Mouse (Mus musculus) leukemia stem cell, adult 10-12 weeks (primary cell): ENCODE measurements around the gene Wasf1. TPM values are rescaled to one million over a fixed set of nuclear protein-coding genes. Genes with fewer than 3 reads are reported as not detected.

Source experiments
- polyA plus RNA-seq: library from polyadenylated mRNA; stranded (reverse); fragments of >175 nt; gene quantifications from 2 replicates; pipeline ENCODE4 v1.2.3, GENCODE M21; 2012; ENCODE audit warnings: low replicate concordance

Wasf1 gene
- polyA plus RNA-seq: 0.18 and 0.55 TPM in 2 replicates

DNA sequence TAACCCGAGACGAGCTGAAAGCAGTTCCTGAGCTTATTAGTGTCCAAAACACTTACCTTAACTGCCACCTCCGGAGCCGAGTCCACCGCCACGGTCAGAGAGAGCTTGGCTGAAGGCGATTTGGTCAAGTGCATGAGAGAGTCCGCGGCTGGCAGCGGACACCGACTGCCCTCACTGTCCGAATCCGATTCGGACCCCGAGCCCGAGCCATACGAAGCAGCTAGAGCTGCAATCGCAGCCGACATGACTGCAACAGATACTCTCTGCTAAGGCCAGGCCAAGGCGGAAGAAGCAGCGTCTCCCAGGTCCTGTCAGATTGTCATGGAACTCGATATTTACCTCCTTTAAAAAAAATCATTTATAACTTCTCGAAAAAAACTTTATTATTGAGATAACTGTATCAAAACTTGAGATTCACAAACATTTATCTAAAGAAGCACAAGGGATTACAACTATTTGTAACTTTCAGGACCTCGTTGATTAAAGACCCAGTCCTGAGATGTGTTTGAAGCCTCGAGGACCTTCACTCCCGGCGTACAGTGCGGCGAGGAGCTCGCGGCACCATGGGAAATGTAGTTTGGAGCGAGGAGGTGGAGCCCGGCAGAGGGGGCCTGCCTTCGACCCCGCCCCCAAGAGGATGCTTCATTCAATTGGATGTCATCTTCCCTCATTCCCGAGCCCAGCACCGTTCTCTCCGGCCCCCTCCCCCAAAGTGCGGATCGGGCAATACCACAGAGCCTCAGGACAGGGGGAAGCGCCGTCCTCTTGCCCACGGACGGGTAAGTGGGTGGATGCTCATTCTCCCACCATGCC lies at the start of gene Wasf1, which contains the start of gene Cdc40:
TSS of gene Wasf1 (plus strand) at position 645 of the 813 bp plus-strand sequence.
TSS of gene Cdc40 (minus strand) at position 481 of the 813 bp plus-strand sequence.

Other genes with a start within 250 kb of the Wasf1 start
- gene Mettl24, start 200.2 kb upstream of the Wasf1 start, polyA plus RNA-seq: not detected in 2 replicates
- 0.92 and 12.8 TPM in 2 replicates for gene Cdc40, start 164 bp upstream of the Wasf1 start, polyA plus RNA-seq
- not detected in 2 replicates for gene Gpr6, start 188.8 kb downstream of the Wasf1 start, polyA plus RNA-seq